Mouse (Mus musculus) E14TG2a.4 (cell line): Measurements from ENCODE around the gene Gm10142.
"Not testable (repeated sequence)": the region's sequence is repeated elsewhere in the genome, so short reads cannot be mapped to it uniquely, and the experiment has no call there.

Source experiments
- H3K27me3 ChIP-seq: 2 replicates; pipeline ENCODE4 v1.6.1; 2014; ENCODE audit warnings: low read length, control low read depth; ENCODE audit not compliant: insufficient read depth
- H3K36me3 ChIP-seq: 2 replicates; pipeline ENCODE4 v1.6.1; 2014; ENCODE audit warnings: low read length, control low read depth; ENCODE audit not compliant: insufficient read depth
- H3K4me1 ChIP-seq: replicated peaks from 2 replicates; pipeline ENCODE4 v1.6.1; 2014; ENCODE audit warnings: low read depth, low read length, control low read depth
- H3K4me3 ChIP-seq: replicated peaks from 2 replicates; pipeline ENCODE4 v1.5.1; 2014; ENCODE audit warnings: mild to moderate bottlenecking, low read length
- H3K9me3 ChIP-seq: 2 replicates; pipeline ENCODE4 v1.6.1; 2014; ENCODE audit warnings: low read length, control low read depth
- CTCF ChIP-seq: conservative IDR thresholded peaks from 2 replicates; pipeline ENCODE4 v1.5.1; 2014; ENCODE audit warnings: low read length
- POU5F1 ChIP-seq: IDR thresholded peaks from 2 replicates; pipeline ENCODE4 v1.6.1; 2014; ENCODE audit warnings: low read length, borderline replicate concordance

Gene Gm10142

GRCm38 (mm10) chr10:77753448-77753847 lies 37.8 kb downstream of the Gm10142 start:
- TF ChIP-seq CTCF (peak; percentile 44), POU5F1 (no peak)
- no peaks in the 10 kb centered on the region for H3K27me3 ChIP-seq
- H3K36me3 ChIP-seq: no peaks in the 10 kb centered on the region
- H3K4me3 ChIP-seq: no peak overlapping the region
- no peaks in the 10 kb centered on the region; the same call in 1 of the 2 replicates for H3K4me1 ChIP-seq
- peaks cover 7% of the 10 kb centered on the region; the same call in 1 of the 2 replicates for H3K9me3 ChIP-seq

GRCm38 (mm10) chr10:77759582-77759981 lies 44.0 kb downstream of the Gm10142 start, which contains the start of gene Gm3233:
TSS of gene Gm3233 (minus strand) at chr10:77759682.
- H3K36me3 ChIP-seq, H3K27me3 ChIP-seq, H3K4me1 ChIP-seq, H3K4me3 ChIP-seq, H3K9me3 ChIP-seq: not testable (repeated sequence)
